Mouse (Mus musculus) heart, embryonic 12.5 days (tissue): ENCODE data around the gene Gm20489. TPM values are rescaled to one million over a fixed set of nuclear protein-coding genes. Genes with fewer than 3 reads are reported as not detected.
A peak's percentile ranks its signal among the peaks of the same experiment; 100 is the strongest.

Source experiments
- ATAC-seq: fragments of 200-750 bp; cut with Nextera tagmentation; 2 replicates; pipeline ENCODE4 v1.8.0; 2017; ENCODE audit warnings: moderate TSS enrichment, moderate library complexity; ENCODE audit not compliant: insufficient number of reproducible peaks, low FRiP score
- H3K27ac ChIP-seq: fragments of 300-500 bp; sonication (generic); 2 replicates; pipeline ENCODE4 v1.5.1; 2016; ENCODE audit warnings: mild to moderate bottlenecking, moderate library complexity; ENCODE audit not compliant: poor library complexity, severe bottlenecking
- H3K27me3 ChIP-seq: fragments of 300-500 bp; sonication (generic); replicated peaks from 2 replicates; pipeline ENCODE4 v1.6.1; 2016; ENCODE audit warnings: mild to moderate bottlenecking, moderate library complexity
- H3K36me3 ChIP-seq: fragments of 300-500 bp; sonication (generic); 2 replicates; pipeline ENCODE4 v1.6.1; 2016; ENCODE audit warnings: mild to moderate bottlenecking, moderate library complexity
- H3K4me1 ChIP-seq: fragments of 300-500 bp; sonication (generic); replicated peaks from 2 replicates; pipeline ENCODE4 v1.6.1; 2016; ENCODE audit warnings: mild to moderate bottlenecking
- H3K4me2 ChIP-seq: fragments of 300-500 bp; sonication (generic); 2 replicates; pipeline ENCODE4 v1.6.1; 2016; ENCODE audit warnings: mild to moderate bottlenecking, moderate library complexity
- H3K4me3 ChIP-seq: fragments of 300-500 bp; sonication (generic); 2 replicates; pipeline ENCODE4 v1.5.1; 2016; ENCODE audit warnings: mild to moderate bottlenecking
- H3K9ac ChIP-seq: fragments of 300-500 bp; sonication (generic); 2 replicates; pipeline ENCODE4 v1.6.1; 2016; ENCODE audit warnings: mild to moderate bottlenecking, moderate library complexity
- H3K9me3 ChIP-seq: fragments of 300-500 bp; sonication (generic); replicated peaks from 2 replicates; pipeline ENCODE4 v1.6.1; 2016; ENCODE audit warnings: mild to moderate bottlenecking, moderate library complexity
- WGBS: fragments of 180-500 bp; shearing (Covaris S2); methylation state at CpG from one replicate; pipeline ENCODE4 v1.1.7; 2016; 5-methylcytosine and 5-hydroxymethylcytosine counted together
- polyA plus RNA-seq: library from polyadenylated mRNA; unstranded; fragments of >200 nt; fragmentation: Nextera tagmentation; extraction: Ambion mirVana; gene quantifications from 2 replicates; pipeline ENCODE4 v1.2.1, GENCODE M21; 2016

Gene Gm20489
- polyA plus RNA-seq, 1 experiment from 2014 or later: not detected

GRCm38 (mm10) chrX:101288432-101288831 lies 19.6 kb upstream of the Gm20489 start:
- no peak for ATAC-seq
- H3K36me3 ChIP-seq: peaks cover 90% of the 10 kb centered on the region

GRCm38 (mm10) chrX:101287543-101287942 lies 18.7 kb upstream of the Gm20489 start:
- H3K9ac ChIP-seq: no peak overlapping the region
- 47% methylated on average over 3 of the region's 3 CpGs for WGBS
- peak; percentile 90 for ATAC-seq

More at GRCm38 (mm10) chrX:101288432-101288831, 19.6 kb upstream of the Gm20489 start:
- H3K9ac ChIP-seq: no peak overlapping the region
- no peaks in the 10 kb centered on the region for H3K27me3 ChIP-seq
- H3K4me3 ChIP-seq: no peak overlapping the region
- peaks cover 7% of the 10 kb centered on the region; the same call in 1 of the 2 replicates for H3K4me1 ChIP-seq
- no peaks in the 10 kb centered on the region for H3K9me3 ChIP-seq
- H3K27ac ChIP-seq: no peak overlapping the region
- no peak overlapping the region for H3K4me2 ChIP-seq
- 86% methylated on average over 6 of the region's 6 CpGs for WGBS

GRCm38 (mm10) chrX:101285953-101286670 lies 17.3 kb upstream of the Gm20489 start:
- no peak overlapping the region for H3K4me2 ChIP-seq
- no peak overlapping the region for H3K4me3 ChIP-seq
- no peak for ATAC-seq
- H3K27ac ChIP-seq: no peak overlapping the region
- 85% methylated on average over 14 of the region's 14 CpGs for WGBS
- H3K9me3 ChIP-seq: no peaks in the 10 kb centered on the region
- H3K9ac ChIP-seq: no peak overlapping the region
- H3K27me3 ChIP-seq: 0 out of 2 replicates have a peak, but pooled peaks cover 2% of the 10 kb centered on the region
- H3K36me3 ChIP-seq: peaks cover 90% of the 10 kb centered on the region
- H3K4me1 ChIP-seq: peaks cover 7% of the 10 kb centered on the region; the same call in 1 of the 2 replicates

More at GRCm38 (mm10) chrX:101287543-101287942, 18.7 kb upstream of the Gm20489 start:
- H3K4me2 ChIP-seq: no peak overlapping the region
- peaks cover 90% of the 10 kb centered on the region for H3K36me3 ChIP-seq
- no peak overlapping the region for H3K4me3 ChIP-seq
- no peaks in the 10 kb centered on the region for H3K9me3 ChIP-seq
- H3K27me3 ChIP-seq: no peaks in the 10 kb centered on the region
- H3K4me1 ChIP-seq: peaks cover 7% of the 10 kb centered on the region; the same call in 1 of the 2 replicates
- 0 out of 2 replicates have a peak overlapping the region, but pooled peaks have one; percentile 47 for H3K27ac ChIP-seq

GRCm38 (mm10) chrX:101285534-101285933 lies 16.7 kb upstream of the Gm20489 start:
- Histone ChIP-seq H3K27me3 (0 out of 2 replicates have a peak, but pooled peaks cover 2% of the 10 kb centered on the region), H3K4me1 (peaks cover 7% of the 10 kb centered on the region; the same call in 1 of the 2 replicates), H3K9me3 (no peaks in the 10 kb centered on the region), H3K36me3 (peaks cover 90% of the 10 kb centered on the region), H3K4me3 (no peak overlapping the region), H3K27ac (no peak overlapping the region), H3K9ac (no peak overlapping the region), H3K4me2 (no peak overlapping the region)
- 20% methylated on average over 6 of the region's 6 CpGs for WGBS
- no peak for ATAC-seq

- H3K27me3 ChIP-seq: 0 out of 2 replicates have a peak, but pooled peaks cover 2% of the 10 kb centered on the region
- H3K4me2 ChIP-seq: no peak overlapping the region
- H3K9me3 ChIP-seq: no peaks in the 10 kb centered on the region
- peaks cover 5% of the 10 kb centered on the region; the same call in 1 of the 2 replicates for H3K4me1 ChIP-seq
- ATAC-seq: no peak
- WGBS: 80% methylated on average over 6 of the region's 6 CpGs
- no peak overlapping the region for H3K9ac ChIP-seq
- H3K36me3 ChIP-seq: peaks cover 85% of the 10 kb centered on the region
- H3K27ac ChIP-seq: no peak overlapping the region
- no peak overlapping the region for H3K4me3 ChIP-seq
Observed at GRCm38 (mm10) chrX:101282813-101283212, 14.0 kb upstream of the Gm20489 start.

- peak within 1 kb of the TSS; percentile 89 for H3K9ac ChIP-seq
- no peaks in the 10 kb centered on the region for H3K9me3 ChIP-seq
- WGBS: 12% methylated on average over 54 of the region's 54 CpGs
- H3K4me3 ChIP-seq: peak within 1 kb of the TSS; percentile 71
- H3K4me1 ChIP-seq: peaks cover 8% of the 10 kb centered on the region; the same call in 1 of the 2 replicates
- ATAC-seq: peak; percentile 97
- no peaks in the 10 kb centered on the region for H3K27me3 ChIP-seq
- H3K4me2 ChIP-seq: peak within 1 kb of the TSS; percentile 62
- H3K36me3 ChIP-seq: peaks cover 36% of the 10 kb centered on the region
- H3K27ac ChIP-seq: peak within 1 kb of the TSS; percentile 77
Observed at GRCm38 (mm10) chrX:101273875-101274738, 5.3 kb upstream of the Gm20489 start, which contains the start of gene Med12. TSS of gene Med12 (plus strand) at chrX:101274030.

- Histone ChIP-seq H3K4me1 (peaks cover 9% of the 10 kb centered on the region; the same call in 1 of the 2 replicates), H3K27ac (no peak overlapping the region), H3K9me3 (no peaks in the 10 kb centered on the region), H3K36me3 (peaks cover 29% of the 10 kb centered on the region), H3K27me3 (no peaks in the 10 kb centered on the region), H3K4me2 (peak overlapping the region; percentile 62), H3K4me3 (peak overlapping the region; percentile 71), H3K9ac (peak overlapping the region; percentile 89; the same call in 1 of the 2 replicates)
- no peak for ATAC-seq
- WGBS: 25% methylated on average over 6 of the region's 6 CpGs
Observed at GRCm38 (mm10) chrX:101273410-101273809, 4.6 kb upstream of the Gm20489 start.

GRCm38 (mm10) chrX:101268025-101268754 lies 633 bp downstream of the Gm20489 start, which contains the start of gene Il2rg:
TSS of gene Il2rg (minus strand) at chrX:101268255.
- Histone ChIP-seq H3K36me3 (no peaks in the 10 kb centered on the region), H3K4me2 (peak within 1 kb of the TSS; percentile 29; the same call in 1 of the 2 replicates), H3K27me3 (no peaks in the 10 kb centered on the region; the same call in 1 of the 2 replicates), H3K27ac (no peak within 1 kb of the TSS), H3K9me3 (no peaks in the 10 kb centered on the region), H3K4me1 (peaks cover 18% of the 10 kb centered on the region), H3K4me3 (no peak within 1 kb of the TSS), H3K9ac (no peak within 1 kb of the TSS)
- 52% methylated on average over 5 of the region's 5 CpGs for WGBS
- no peak for ATAC-seq

GRCm38 (mm10) chrX:101266631-101267030 lies 2.2 kb downstream of the Gm20489 start:
- Histone ChIP-seq H3K9me3 (no peaks in the 10 kb centered on the region), H3K4me1 (peaks cover 18% of the 10 kb centered on the region), H3K27me3 (no peaks in the 10 kb centered on the region; the same call in 1 of the 2 replicates), H3K4me3 (no peak overlapping the region), H3K9ac (no peak overlapping the region), H3K4me2 (no peak overlapping the region), H3K27ac (no peak overlapping the region), H3K36me3 (no peaks in the 10 kb centered on the region)
- 93% methylated on average over 6 of the region's 6 CpGs for WGBS
- no peak for ATAC-seq

- H3K27me3 ChIP-seq: no peaks in the 10 kb centered on the region; the same call in 1 of the 2 replicates
- H3K4me1 ChIP-seq: peaks cover 31% of the 10 kb centered on the region
- H3K36me3 ChIP-seq: peaks cover 1% of the 10 kb centered on the region; the same call in 1 of the 2 replicates
- no peaks in the 10 kb centered on the region for H3K9me3 ChIP-seq
- no peak for ATAC-seq
- WGBS: 77% methylated on average over 1 of the region's 1 CpGs
- H3K27ac ChIP-seq: no peak within 1 kb of the TSS
- H3K9ac ChIP-seq: no peak within 1 kb of the TSS
- no peak within 1 kb of the TSS for H3K4me3 ChIP-seq
- H3K4me2 ChIP-seq: no peak within 1 kb of the TSS
Observed at GRCm38 (mm10) chrX:101263892-101264291, 4.9 kb downstream of the Gm20489 start, which contains the start of gene Gm614. TSS of gene Gm614 (minus strand) at chrX:101263992.
